Mouse (Mus musculus): ENCODE results near the gene Crtam. TPM values are rescaled to one million over a fixed set of nuclear protein-coding genes. Genes with fewer than 3 reads are reported as not detected.

Crtam gene
- polyA plus RNA-seq, 1 experiment from 2014 or later = not detected

- Histone ChIP-seq H3K9me3 (no peaks in the 10 kb centered on the region), H3K27ac (replicated peaks) (no peak overlapping the region), H3K9ac (replicated peaks) (no peak overlapping the region), H3K4me1 (peaks cover 6% of the 10 kb centered on the region; the same call in 1 of the 2 replicates), H3K4me2 (replicated peaks) (no peak overlapping the region), H3K4me3 (no peak overlapping the region), H3K27me3 (no peaks in the 10 kb centered on the region), H3K36me3 (no peaks in the 10 kb centered on the region)
- ATAC-seq (replicated peaks) = no peak
- 83% methylated on average over 4 of the region's 4 CpGs for WGBS
Observed at GRCm38 (mm10) chr9:40947131-40947530, 57.3 kb downstream of the Crtam start.

GRCm38 (mm10) chr9:40937425-40937824, 67.0 kb downstream of the Crtam start:
- no peaks in the 10 kb centered on the region for H3K36me3 ChIP-seq
- no peaks in the 10 kb centered on the region for H3K4me1 ChIP-seq
- ATAC-seq (replicated peaks) = no peak
- no peak overlapping the region for H3K9ac ChIP-seq (replicated peaks)
- H3K27me3 ChIP-seq = no peaks in the 10 kb centered on the region
- no peak overlapping the region for H3K4me3 ChIP-seq
- no peaks in the 10 kb centered on the region for H3K9me3 ChIP-seq
- no peak overlapping the region for H3K4me2 ChIP-seq (replicated peaks)
- no peak overlapping the region for H3K27ac ChIP-seq (replicated peaks)
- WGBS = 58% methylated on average over 7 of the region's 7 CpGs

GRCm38 (mm10) chr9:40933323-40933722, 71.1 kb downstream of the Crtam start:
- H3K27me3 ChIP-seq = no peaks in the 10 kb centered on the region
- peaks cover 1% of the 10 kb centered on the region; the same call in 1 of the 2 replicates for H3K4me1 ChIP-seq
- H3K9me3 ChIP-seq = no peaks in the 10 kb centered on the region
- no peak for ATAC-seq (replicated peaks)
- WGBS = 67% methylated on average over 3 of the region's 3 CpGs
- no peak overlapping the region for H3K27ac ChIP-seq (replicated peaks)
- no peak overlapping the region for H3K4me2 ChIP-seq (replicated peaks)
- H3K9ac ChIP-seq (replicated peaks) = no peak overlapping the region
- no peaks in the 10 kb centered on the region for H3K36me3 ChIP-seq
- no peak overlapping the region for H3K4me3 ChIP-seq

- Histone ChIP-seq H3K9ac (replicated peaks) (no peak overlapping the region), H3K4me2 (replicated peaks) (0 out of 2 replicates have a peak overlapping the region, but pooled peaks have one; percentile 1), H3K27me3 (no peaks in the 10 kb centered on the region), H3K27ac (replicated peaks) (no peak overlapping the region), H3K4me3 (no peak overlapping the region), H3K9me3 (no peaks in the 10 kb centered on the region), H3K4me1 (peaks cover 13% of the 10 kb centered on the region), H3K36me3 (no peaks in the 10 kb centered on the region)
- no peak for ATAC-seq (replicated peaks)
- WGBS = 42% methylated on average over 17 of the region's 17 CpGs
Observed at GRCm38 (mm10) chr9:40927351-40927980, 77.0 kb downstream of the Crtam start.

Other genes with a start within 250 kb of the Crtam start
- gene Hspa8, start 203.6 kb downstream of the Crtam start, polyA plus RNA-seq (2015; fragmentation: Nextera tagmentation; extraction: Ambion mirVana) = 3,198 TPM in 2 replicates
- gene Bsx, start 130.5 kb downstream of the Crtam start, polyA plus RNA-seq (2015; fragmentation: Nextera tagmentation; extraction: Ambion mirVana) = 0.91 and 2.9 TPM in 2 replicates
- 0.27 and 0.99 TPM in 2 replicates for gene Jhy, start 40.5 kb downstream of the Crtam start, polyA plus RNA-seq (2015; fragmentation: Nextera tagmentation; extraction: Ambion mirVana)
- 14.7 and 15.4 TPM in 2 replicates for gene Ubash3b, start 157.1 kb upstream of the Crtam start, polyA plus RNA-seq (2015; fragmentation: Nextera tagmentation; extraction: Ambion mirVana)